Mouse (Mus musculus) embryonic fibroblast, embryonic 13.5 days (primary cell): ENCODE data around the gene Parpbp. TPM values are rescaled to one million over a fixed set of nuclear protein-coding genes. Genes with fewer than 3 reads are reported as not detected.

Experiments
- H3K27ac ChIP-seq: 2 replicates; pipeline ENCODE4 v1.5.1; 2012; ENCODE audit warnings: low read length, control low read depth, inconsistent platforms; ENCODE audit not compliant: insufficient read depth
- H3K4me1 ChIP-seq: 2 replicates; pipeline ENCODE4 v1.6.1; 2011; ENCODE audit warnings: low read length; ENCODE audit not compliant: control insufficient read depth, insufficient read depth
- H3K4me3 ChIP-seq: 2 replicates; pipeline ENCODE4 v1.5.1; 2011; ENCODE audit warnings: mild to moderate bottlenecking, control low read depth, low read length; ENCODE audit not compliant: insufficient read depth
- CTCF ChIP-seq: IDR thresholded peaks from 2 replicates; pipeline ENCODE4 v1.5.1; 2011; ENCODE audit warnings: mild to moderate bottlenecking, control low read depth, low read length, moderate library complexity, borderline replicate concordance; ENCODE audit not compliant: insufficient read depth
- POLR2A ChIP-seq: IDR thresholded peaks from 2 replicates; pipeline ENCODE4 v1.6.1; 2011; ENCODE audit warnings: low read depth, mild to moderate bottlenecking, control low read depth, low read length, moderate library complexity
- polyA plus RNA-seq: library from polyadenylated mRNA; stranded (reverse); fragments of >200 nt; gene quantifications from 2 replicates; pipeline ENCODE4 v1.2.4, GENCODE M21; 2011; ENCODE audit warnings: low read depth; ENCODE audit not compliant: missing spikeins, insufficient read length

Parpbp gene
- polyA plus RNA-seq = 10.2 and 25.7 TPM in 2 replicates

- Histone ChIP-seq H3K4me3 (peak within 1 kb of the TSS; percentile 69), H3K4me1 (peaks cover 12% of the 10 kb centered on the region), H3K27ac (no peak within 1 kb of the TSS)
- TF ChIP-seq CTCF (no peak), POLR2A (peak; percentile 83)
These were observed at the start of gene Parpbp, which contains the start of gene Nup37 for GRCm38 (mm10) chr10:88146707-88147477. TSS of gene Parpbp (minus strand) at chr10:88146941. TSS of gene Nup37 (plus strand) at chr10:88146992.

DNA sequence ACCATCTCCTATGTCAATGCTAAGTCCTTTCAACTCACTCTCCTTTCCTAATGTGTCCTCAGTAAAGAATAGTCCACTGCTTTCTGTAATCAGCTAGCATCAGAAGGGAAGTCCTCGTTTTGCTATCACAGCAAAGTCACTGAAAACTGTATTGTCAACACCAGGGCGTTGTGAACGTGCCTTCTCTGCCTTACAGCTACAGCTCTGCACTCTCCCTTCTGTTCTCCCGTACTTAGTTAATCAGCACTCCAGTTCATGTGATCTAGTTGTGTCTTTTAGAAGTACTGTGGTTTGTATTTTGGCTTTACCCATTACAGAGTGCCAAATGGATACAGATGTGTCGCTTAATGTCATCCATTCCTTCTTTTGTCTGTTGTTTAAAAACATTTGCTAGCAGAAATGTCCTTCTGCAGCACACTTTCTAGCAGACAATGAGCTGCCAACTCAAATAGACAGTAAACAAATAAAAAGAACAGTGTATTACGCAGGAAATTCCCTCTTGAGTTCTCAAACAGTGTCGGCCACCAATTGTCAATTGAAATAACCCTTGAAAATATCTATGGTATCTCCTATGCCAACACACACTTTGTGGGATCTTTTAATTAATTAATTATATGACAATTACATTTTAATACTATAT is 20.8 kb upstream of the Parpbp start:
- Histone ChIP-seq H3K4me3 (no peak overlapping the region), H3K4me1 (no peaks in the 10 kb centered on the region), H3K27ac (no peak overlapping the region)
- TF ChIP-seq POLR2A = no peak
- no peak for TF ChIP-seq CTCF

- no peak for TF ChIP-seq POLR2A
- no peak for TF ChIP-seq CTCF
- no peak overlapping the region for H3K27ac ChIP-seq
- H3K4me3 ChIP-seq = no peak overlapping the region
- no peaks in the 10 kb centered on the region for H3K4me1 ChIP-seq
These were observed 19.4 kb upstream of the Parpbp start for GRCm38 (mm10) chr10:88166158-88166557.

DNA sequence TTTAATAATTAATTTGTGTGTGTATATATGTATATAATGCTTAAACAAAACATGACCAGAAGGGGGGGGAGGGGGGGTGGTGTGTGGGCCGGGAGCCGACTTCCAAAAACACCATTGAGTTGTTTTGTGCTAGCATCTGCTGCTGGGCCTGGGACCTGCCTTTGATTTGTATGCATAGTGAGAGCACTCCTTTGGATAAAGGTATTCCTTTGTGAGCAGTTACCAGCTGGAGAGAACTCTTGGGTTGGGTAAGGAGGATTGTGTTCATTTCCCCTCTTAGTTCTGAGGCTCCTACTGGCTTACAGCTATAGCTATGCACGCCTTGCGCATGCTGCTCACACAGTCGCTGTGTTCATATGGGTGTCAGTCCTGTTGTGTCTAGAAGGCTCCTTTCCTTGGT is 15.9 kb upstream of the Parpbp start:
- H3K4me1 ChIP-seq = no peaks in the 10 kb centered on the region
- H3K27ac ChIP-seq = no peak overlapping the region
- TF ChIP-seq POLR2A = no peak
- no peak for TF ChIP-seq CTCF
- no peak overlapping the region for H3K4me3 ChIP-seq

DNA sequence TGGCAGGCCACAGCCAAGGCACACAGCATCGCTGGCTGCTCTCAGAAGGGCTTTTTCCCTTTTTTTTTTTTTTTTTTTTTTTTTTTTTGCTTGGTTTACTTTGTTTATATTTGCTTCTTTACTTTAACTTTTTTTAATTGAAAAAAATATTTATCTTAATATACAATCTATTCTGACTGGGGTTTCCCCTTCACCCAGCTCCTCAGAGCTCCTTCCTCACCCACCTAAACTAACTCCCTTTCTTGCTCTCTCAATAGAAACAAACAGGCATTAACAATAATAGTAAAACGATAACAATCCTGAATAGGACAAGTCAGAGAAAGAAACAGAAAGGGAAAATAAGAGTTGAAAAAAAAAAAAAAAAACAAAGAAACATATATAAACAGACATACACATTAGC is 15.4 kb upstream of the Parpbp start:
- Histone ChIP-seq H3K4me1 (no peaks in the 10 kb centered on the region), H3K4me3 (no peak overlapping the region), H3K27ac (no peak overlapping the region)
- TF ChIP-seq POLR2A = no peak
- no peak for TF ChIP-seq CTCF

DNA sequence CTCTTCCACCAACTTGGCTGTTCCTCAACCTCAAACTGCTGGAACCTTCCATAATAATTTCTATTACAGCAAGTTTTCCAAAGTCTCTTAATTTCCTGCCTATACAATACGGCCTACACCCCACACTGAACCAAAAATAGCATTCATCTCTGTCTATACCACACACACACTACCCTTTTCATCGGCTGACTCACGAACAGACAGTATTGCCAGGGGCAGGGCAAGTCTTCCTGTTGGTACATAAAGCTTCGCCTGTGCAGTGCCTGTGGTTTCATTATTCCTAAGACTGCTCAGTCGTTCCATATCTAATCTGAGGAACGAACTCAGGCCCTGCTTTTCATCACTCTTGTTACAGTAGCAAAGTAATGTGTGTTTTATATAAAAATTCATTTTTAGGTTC is 4.9 kb upstream of the Parpbp start:
- TF ChIP-seq POLR2A = no peak
- TF ChIP-seq CTCF = no peak
- H3K4me3 ChIP-seq = no peak overlapping the region
- H3K4me1 ChIP-seq = peaks cover 9% of the 10 kb centered on the region
- no peak overlapping the region for H3K27ac ChIP-seq

GRCm38 (mm10) chr10:88150381-88150780 is 3.6 kb upstream of the Parpbp start:
- Histone ChIP-seq H3K27ac (peak overlapping the region; percentile 36; the same call in 1 of the 2 replicates), H3K4me1 (peaks cover 12% of the 10 kb centered on the region), H3K4me3 (no peak overlapping the region)
- TF ChIP-seq CTCF (no peak), POLR2A (no peak)

GRCm38 (mm10) chr10:88146187-88146586 is 554 bp downstream of the Parpbp start:
- no peak for TF ChIP-seq CTCF
- TF ChIP-seq POLR2A = no peak
- peaks cover 12% of the 10 kb centered on the region for H3K4me1 ChIP-seq
- H3K4me3 ChIP-seq = peak overlapping the region; percentile 69
- no peak overlapping the region for H3K27ac ChIP-seq

DNA sequence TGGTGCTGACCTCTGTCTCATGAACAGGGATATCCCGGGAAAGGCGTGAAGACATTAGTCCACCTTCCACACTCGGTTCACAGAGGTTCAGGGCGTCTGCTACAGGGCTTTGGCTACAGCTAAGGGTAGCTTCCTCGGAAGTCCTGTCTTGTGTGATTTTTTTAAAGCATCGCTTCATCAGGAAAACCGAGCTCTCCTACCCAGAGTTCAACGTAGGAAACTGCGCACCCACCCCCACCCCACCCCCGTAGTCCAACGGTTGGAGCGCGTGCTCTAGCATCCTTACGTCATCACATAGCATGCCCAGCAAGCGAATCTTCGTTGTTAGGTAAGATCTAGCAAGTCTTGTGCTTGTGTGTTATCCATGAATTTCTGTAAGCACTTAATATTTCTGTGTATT is 11.1 kb downstream of the Parpbp start:
- no peak overlapping the region for H3K4me3 ChIP-seq
- no peak for TF ChIP-seq CTCF
- TF ChIP-seq POLR2A = no peak
- H3K4me1 ChIP-seq = no peaks in the 10 kb centered on the region
- no peak overlapping the region for H3K27ac ChIP-seq

GRCm38 (mm10) chr10:88119721-88120120 is 27.0 kb downstream of the Parpbp start:
- Histone ChIP-seq H3K4me3 (no peak overlapping the region), H3K4me1 (no peaks in the 10 kb centered on the region), H3K27ac (no peak overlapping the region)
- TF ChIP-seq POLR2A = no peak
- no peak for TF ChIP-seq CTCF
